ENCODE assay signal across 14 mouse cellular contexts in the genomic region with DNA sequence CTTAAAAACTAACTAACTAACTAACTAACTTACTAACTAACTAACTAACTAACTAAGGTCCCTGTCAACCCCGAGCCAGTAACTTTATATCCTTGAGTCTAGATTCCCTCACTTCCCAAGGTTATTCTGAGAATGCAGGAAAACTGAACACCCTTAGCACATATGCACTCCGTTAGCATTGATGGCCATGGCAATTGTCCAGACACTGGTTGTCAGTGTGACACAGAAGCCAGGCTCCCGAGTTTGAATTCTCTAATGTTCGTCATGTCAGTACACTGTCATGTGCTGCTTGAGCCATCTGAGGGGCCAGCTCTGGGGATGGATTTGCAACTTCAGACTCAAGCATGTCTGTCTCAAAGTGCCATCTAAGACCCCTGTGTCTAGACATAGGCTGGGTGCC.
DNase-seq lines count a peak whose midpoint lies in the region; ATAC-seq and TF ChIP-seq lines count a peak whose summit lies in the region.
"Had no signal": no experiment of that assay in that cellular context is flagged by ENCODE, and none has a peak within 500 bp of the region (broad histone marks: within the 10 kb centered on the region; RNA-seq: fewer than 3 reads in every experiment).

No protein-coding gene starts in this region.

- peaks cover 5% of the 10 kb centered on the region for H3K27me3 ChIP-seq in heart, embryonic 12.5 days (replicated peaks)
- H3K27me3 ChIP-seq in lung, embryonic 14.5 days (ENCODE audit: insufficient read depth, low read length): no peaks in the 10 kb centered on the region
- no peaks in the 10 kb centered on the region for H3K27me3 ChIP-seq in lung, postnatal 0 days (replicated peaks; ENCODE audit: insufficient read depth, low read length)
- H3K27me3 ChIP-seq: embryonic facial prominence, embryonic 13.5 days; forebrain, embryonic 12.5 days; hindbrain, embryonic 13.5 days had no signal

- no peak overlapping the region for H3K27ac ChIP-seq in heart, embryonic 12.5 days (ENCODE audit: poor library complexity, severe bottlenecking)
- no peak overlapping the region for H3K27ac ChIP-seq in lung, embryonic 14.5 days (ENCODE audit: low read depth)
- no peak overlapping the region for H3K27ac ChIP-seq in lung, postnatal 0 days (ENCODE audit: low read length)
- H3K27ac ChIP-seq: embryonic facial prominence, embryonic 13.5 days; forebrain, embryonic 12.5 days; hindbrain, embryonic 13.5 days; hindbrain, postnatal 0 days had no signal

- H3K9ac ChIP-seq in heart, embryonic 12.5 days: no peak overlapping the region
- H3K9ac ChIP-seq in lung, embryonic 14.5 days: no peak overlapping the region
- H3K9ac ChIP-seq in lung, postnatal 0 days (replicated peaks; ENCODE audit: low read depth): no peak overlapping the region
- H3K9ac ChIP-seq: embryonic facial prominence, embryonic 13.5 days; forebrain, embryonic 12.5 days; hindbrain, embryonic 13.5 days had no signal

- peak; percentile 84 for DNase-seq in heart, adult 11 months
- peak; percentile 50 for DNase-seq in lung, embryonic 14.5 days
- no peak for DNase-seq in lung, postnatal 0 days (ENCODE audit: low spot score)
- peak; percentile 23 for DNase-seq in adrenal gland, postnatal 25 days
- no peak for DNase-seq in spleen, postnatal 36 days (ENCODE audit: low spot score in 2 of 2)
- DNase-seq: cerebellum, adult 2 months; gastrocnemius, postnatal 14 days; kidney, adult 11 months had no signal

- TF ChIP-seq EP300 in lung, postnatal 0 days (IDR thresholded peaks at IDR 0.05): no peak

- H3K4me2 ChIP-seq in heart, embryonic 12.5 days: no peak overlapping the region
- no peak overlapping the region for H3K4me2 ChIP-seq in lung, embryonic 14.5 days
- H3K4me2 ChIP-seq in lung, postnatal 0 days (replicated peaks; ENCODE audit: low read depth, low read length): no peak overlapping the region
- H3K4me2 ChIP-seq: embryonic facial prominence, embryonic 13.5 days; forebrain, embryonic 12.5 days; hindbrain, embryonic 13.5 days had no signal

- no peak overlapping the region for H3K4me3 ChIP-seq in heart, embryonic 12.5 days
- no peak overlapping the region for H3K4me3 ChIP-seq in lung, embryonic 14.5 days (ENCODE audit: low read depth, low read length)
- no peak overlapping the region for H3K4me3 ChIP-seq in lung, postnatal 0 days (ENCODE audit: low read depth, low read length)
- H3K4me3 ChIP-seq: embryonic facial prominence, embryonic 13.5 days; forebrain, embryonic 12.5 days; hindbrain, embryonic 13.5 days had no signal

- TF ChIP-seq CTCF in lung, embryonic 14.5 days (IDR thresholded peaks at IDR 0.05; ENCODE audit: low read depth): no peak
- TF ChIP-seq CTCF in lung, postnatal 0 days (IDR thresholded peaks at IDR 0.05): no peak

- WGBS in heart, embryonic 12.5 days: 63% methylated on average over 4 of the region's 4 CpGs
- 50% methylated on average over 4 of the region's 4 CpGs for WGBS in lung, embryonic 14.5 days
- 49% methylated on average over 4 of the region's 4 CpGs for WGBS in lung, postnatal 0 days

- no peaks in the 10 kb centered on the region for H3K9me3 ChIP-seq in heart, embryonic 12.5 days (replicated peaks)
- no peaks in the 10 kb centered on the region for H3K9me3 ChIP-seq in lung, embryonic 14.5 days (ENCODE audit: low read depth, low read length)
- no peaks in the 10 kb centered on the region for H3K9me3 ChIP-seq in lung, postnatal 0 days (ENCODE audit: low read length)
- H3K9me3 ChIP-seq: embryonic facial prominence, embryonic 13.5 days; forebrain, embryonic 12.5 days; hindbrain, embryonic 13.5 days had no signal

- ATAC-seq in heart, embryonic 12.5 days (ENCODE audit: insufficient number of reproducible peaks, low FRiP score): no peak
- no peak for ATAC-seq in lung, embryonic 14.5 days (ENCODE audit: insufficient read depth)
- ATAC-seq in lung, postnatal 0 days: no peak
- ATAC-seq: forebrain, embryonic 16.5 days; hindbrain, postnatal 0 days had no signal

- H3K36me3 ChIP-seq in heart, embryonic 12.5 days: no peaks in the 10 kb centered on the region
- H3K36me3 ChIP-seq in lung, embryonic 14.5 days (ENCODE audit: insufficient read depth): no peaks in the 10 kb centered on the region
- no peaks in the 10 kb centered on the region for H3K36me3 ChIP-seq in lung, postnatal 0 days (ENCODE audit: insufficient read depth, low read length)
- H3K36me3 ChIP-seq: embryonic facial prominence, embryonic 13.5 days; forebrain, embryonic 12.5 days; hindbrain, embryonic 13.5 days had no signal

- no peaks in the 10 kb centered on the region for H3K4me1 ChIP-seq in heart, embryonic 12.5 days (replicated peaks)
- H3K4me1 ChIP-seq in lung, embryonic 14.5 days (ENCODE audit: insufficient read depth): no peaks in the 10 kb centered on the region
- no peaks in the 10 kb centered on the region for H3K4me1 ChIP-seq in lung, postnatal 0 days (ENCODE audit: insufficient read depth, low read depth, low read length)
- H3K4me1 ChIP-seq: embryonic facial prominence, embryonic 13.5 days; forebrain, embryonic 12.5 days; hindbrain, embryonic 13.5 days had no signal

Comparison
In these comparisons a context has a peak if more than half of its experiments do, and no peak if none do; other contexts are left out.
1. DNase-seq: peak in heart, adult 11 months (single experiment), lung, embryonic 14.5 days (single experiment) and adrenal gland, postnatal 25 days (single experiment); none in lung, postnatal 0 days (single experiment) and spleen, postnatal 36 days (0 of 2).